Mouse (Mus musculus) testis, adult 2 months (tissue): ENCODE measurements around the gene Chrna1.

Experiments used
- CTCF ChIP-seq: fragments of 200-500 bp; IDR thresholded peaks from 2 replicates; pipeline ENCODE4 v1.5.1; 2012; ENCODE audit warnings: low read depth, mild to moderate bottlenecking, inconsistent platforms, low read length, moderate library complexity; ENCODE audit not compliant: control insufficient read depth, insufficient read depth, insufficient replicate concordance
- POLR2A ChIP-seq: fragments of 200-500 bp; IDR thresholded peaks from 2 replicates; pipeline ENCODE4 v1.6.1; 2012; ENCODE audit warnings: low read depth, mild to moderate bottlenecking, inconsistent platforms, low read length, moderate library complexity; ENCODE audit not compliant: control insufficient read depth

GRCm38 (mm10) chr2:73522336-73522735 lies 57.8 kb downstream of the Chrna1 start:
- TF ChIP-seq POLR2A, result no peak
- TF ChIP-seq CTCF, result no peak
